Comparison of ENCODE assay signal across 22 mouse cellular contexts in genomic region chr10:116726031-116726430, GRCm38 (mm10).
"Had no signal": no experiment of that assay in that cellular context is flagged by ENCODE, and none has a peak within 500 bp of the region (broad histone marks: within the 10 kb centered on the region; RNA-seq: fewer than 3 reads in every experiment).

No protein-coding gene starts in this region.

- ATAC-seq: hindbrain, embryonic 16.5 days; hindbrain, postnatal 0 days; inflammation-experienced regulatory T-cells, adult 6 months; intestine, embryonic 15.5 days; intestine, embryonic 16.5 days; intestine, postnatal 0 days had no signal

- DNase-seq: heart, postnatal 10 days; heart, postnatal 14 days; heart, postnatal 36 days; heart, postnatal 4 days; kidney, adult 11 months; kidney, adult 18-20 months; kidney, adult 2 months; kidney, adult 8-10 months; kidney, adult 9 months; kidney, postnatal 10 days; kidney, postnatal 14 days; kidney, postnatal 25 days; kidney, postnatal 36 days; kidney, postnatal 4 days; layer of hippocampus, adult 9-11 months; layer of hippocampus, postnatal 36 days had no signal
